Mouse (Mus musculus): ENCODE data around the gene Flot2. TPM values are rescaled to one million over a fixed set of nuclear protein-coding genes. Genes with fewer than 3 reads are reported as not detected.

Flot2 gene
- polyA plus RNA-seq, 1 experiment from 2014 or later, result 86.4 TPM

GRCm38 (mm10) chr11:78067566-78067965, 29.8 kb downstream of the Flot2 start:
- Histone ChIP-seq H3K27me3 (no peaks in the 10 kb centered on the region), H3K4me1 (replicated peaks) (no peaks in the 10 kb centered on the region), H3K4me3 (no peak overlapping the region), H3K4me2 (no peak overlapping the region), H3K9ac (no peak overlapping the region), H3K36me3 (peaks cover 19% of the 10 kb centered on the region), H3K27ac (no peak overlapping the region), H3K9me3 (no peaks in the 10 kb centered on the region)
- no peak for ATAC-seq (ENCODE audit: low FRiP score)
- whole genome bisulfite sequencing, result 82% methylated on average over 5 of the region's 5 CpGs

DNA sequence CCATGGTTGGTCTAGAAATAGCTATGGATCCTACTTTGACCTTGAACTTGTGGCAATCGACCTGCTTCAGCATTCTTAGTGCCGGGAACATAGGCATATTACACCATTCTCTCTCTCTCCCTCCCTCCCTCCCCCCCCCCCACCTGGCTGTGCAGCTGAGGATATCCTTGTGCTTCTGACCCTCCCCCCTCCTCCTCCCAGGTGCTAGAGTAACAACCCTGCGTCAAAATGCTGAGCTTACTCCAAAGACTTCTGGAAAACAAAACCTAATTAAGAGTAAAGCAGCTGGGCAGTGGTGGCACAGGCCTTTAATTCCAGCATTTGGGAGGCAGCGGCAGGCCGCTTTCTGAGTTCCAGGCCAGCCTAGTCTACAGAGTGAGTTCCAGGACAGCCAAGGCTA, 31.4 kb downstream of the Flot2 start:
- Histone ChIP-seq H3K9ac (no peak overlapping the region), H3K4me2 (no peak overlapping the region), H3K4me1 (replicated peaks) (no peaks in the 10 kb centered on the region), H3K36me3 (peaks cover 34% of the 10 kb centered on the region), H3K9me3 (no peaks in the 10 kb centered on the region), H3K27me3 (no peaks in the 10 kb centered on the region), H3K27ac (no peak overlapping the region), H3K4me3 (no peak overlapping the region)
- no peak for ATAC-seq (ENCODE audit: low FRiP score)
- WGBS, result 84% methylated on average over 5 of the region's 5 CpGs

DNA sequence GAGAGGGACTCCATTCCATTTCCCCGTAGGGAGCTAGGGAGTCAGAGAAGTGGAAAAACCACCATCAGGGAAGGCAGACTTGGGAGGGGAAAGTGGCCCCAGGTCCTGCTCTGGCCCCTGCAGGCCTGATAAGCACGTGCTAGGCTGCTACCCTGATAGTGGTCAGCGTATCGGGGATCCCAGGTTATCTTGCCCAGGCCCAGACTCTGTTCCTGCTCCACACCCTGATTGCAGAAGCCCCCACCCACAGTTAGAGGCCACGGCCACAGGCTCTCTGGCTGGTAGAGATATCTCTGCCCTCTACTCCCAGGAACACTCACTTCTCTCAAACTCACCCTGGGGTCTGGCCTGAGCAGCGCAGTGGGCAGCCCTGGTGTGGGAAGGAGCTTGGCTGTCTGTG, 31.9 kb downstream of the Flot2 start:
- Histone ChIP-seq H3K4me1 (replicated peaks) (no peaks in the 10 kb centered on the region), H3K36me3 (peaks cover 39% of the 10 kb centered on the region), H3K9ac (no peak overlapping the region), H3K27ac (no peak overlapping the region), H3K4me2 (no peak overlapping the region), H3K4me3 (no peak overlapping the region), H3K27me3 (no peaks in the 10 kb centered on the region), H3K9me3 (no peaks in the 10 kb centered on the region)
- 88% methylated on average over 6 of the region's 6 CpGs for WGBS
- no peak for ATAC-seq (ENCODE audit: low FRiP score)

GRCm38 (mm10) chr11:78071938-78072337, 34.2 kb downstream of the Flot2 start:
- Histone ChIP-seq H3K27ac (no peak overlapping the region), H3K4me1 (replicated peaks) (no peaks in the 10 kb centered on the region), H3K36me3 (peaks cover 62% of the 10 kb centered on the region), H3K9me3 (no peaks in the 10 kb centered on the region), H3K27me3 (no peaks in the 10 kb centered on the region), H3K9ac (no peak overlapping the region), H3K4me3 (no peak overlapping the region), H3K4me2 (no peak overlapping the region)
- no peak for ATAC-seq (ENCODE audit: low FRiP score)
- 86% methylated on average over 5 of the region's 5 CpGs for whole genome bisulfite sequencing

DNA sequence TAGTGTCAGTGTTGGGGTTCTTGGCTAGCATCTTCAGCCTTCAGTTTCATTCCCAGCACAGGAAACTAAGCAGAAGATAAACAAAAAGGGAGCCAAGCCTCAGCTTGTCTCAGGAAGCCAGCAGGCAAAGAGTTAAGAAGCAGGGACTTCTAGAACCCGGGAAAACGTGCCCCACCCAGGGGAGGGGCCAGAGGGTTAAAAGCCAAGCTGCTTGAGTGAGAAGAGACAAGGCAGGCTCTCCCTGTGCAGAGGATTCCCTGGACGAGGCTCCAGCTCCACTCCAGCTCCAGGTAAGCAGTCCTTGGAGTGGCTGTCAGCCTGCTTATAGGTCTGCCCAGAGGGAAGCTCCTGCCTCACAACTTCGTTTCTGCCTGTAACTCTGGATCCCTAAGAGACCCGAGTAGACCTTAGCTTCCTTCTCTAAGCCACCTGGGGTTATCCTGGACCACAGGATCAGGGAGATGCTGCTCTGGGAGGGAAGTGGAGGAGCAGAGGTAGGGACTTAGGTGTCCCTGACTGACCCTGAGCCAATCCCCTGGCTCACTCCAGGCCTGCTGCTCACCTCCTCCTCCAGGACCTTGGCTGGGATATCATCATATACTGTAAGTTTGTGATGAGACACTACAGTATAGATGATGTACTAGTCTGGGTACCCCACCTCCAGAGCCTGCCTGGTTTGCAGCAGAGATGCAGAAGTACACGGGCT, 34.8 kb downstream of the Flot2 start:
- no peak overlapping the region for H3K9ac ChIP-seq
- H3K27ac ChIP-seq, result no peak overlapping the region
- H3K4me1 ChIP-seq (replicated peaks), result no peaks in the 10 kb centered on the region
- ATAC-seq (ENCODE audit: low FRiP score), result no peak
- H3K4me3 ChIP-seq, result no peak overlapping the region
- H3K27me3 ChIP-seq, result no peaks in the 10 kb centered on the region
- H3K36me3 ChIP-seq, result peaks cover 68% of the 10 kb centered on the region
- H3K4me2 ChIP-seq, result no peak overlapping the region
- no peaks in the 10 kb centered on the region for H3K9me3 ChIP-seq
- 36% methylated on average over 6 of the region's 6 CpGs for WGBS

- Histone ChIP-seq H3K9me3 (no peaks in the 10 kb centered on the region), H3K27me3 (no peaks in the 10 kb centered on the region), H3K27ac (no peak overlapping the region), H3K4me3 (no peak overlapping the region), H3K4me1 (replicated peaks) (no peaks in the 10 kb centered on the region; the same call in 1 of the 2 replicates), H3K4me2 (no peak overlapping the region), H3K9ac (no peak overlapping the region), H3K36me3 (peaks cover 70% of the 10 kb centered on the region)
- no peak for ATAC-seq (ENCODE audit: low FRiP score)
- 96% methylated on average over 9 of the region's 9 CpGs for WGBS
These were observed 36.0 kb downstream of the Flot2 start for GRCm38 (mm10) chr11:78073577-78074276.

DNA sequence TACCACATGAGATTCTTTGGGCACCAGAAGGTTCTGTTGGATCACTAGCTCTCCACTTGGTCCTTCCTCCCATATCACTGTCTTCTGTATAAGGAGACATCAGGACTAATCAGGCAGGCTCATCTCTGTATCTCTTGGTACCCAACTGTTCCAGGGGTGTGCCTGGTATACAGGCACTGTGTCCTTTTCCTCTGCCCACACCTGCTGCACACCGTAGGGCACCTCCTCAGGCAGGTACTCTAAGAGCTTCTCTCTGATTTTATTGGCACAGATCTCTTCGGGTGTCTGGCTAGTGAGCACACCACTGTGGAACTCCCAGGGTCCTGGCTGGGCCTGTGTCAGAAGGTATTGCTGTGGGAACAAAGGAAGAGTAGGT, 36.5 kb downstream of the Flot2 start:
- WGBS, result 91% methylated on average over 2 of the region's 2 CpGs
- Histone ChIP-seq H3K36me3 (peaks cover 70% of the 10 kb centered on the region), H3K4me2 (no peak overlapping the region), H3K9me3 (no peaks in the 10 kb centered on the region), H3K4me3 (no peak overlapping the region), H3K4me1 (replicated peaks) (peaks cover 5% of the 10 kb centered on the region), H3K27ac (no peak overlapping the region), H3K9ac (no peak overlapping the region), H3K27me3 (no peaks in the 10 kb centered on the region)
- ATAC-seq (ENCODE audit: low FRiP score), result no peak

- Histone ChIP-seq H3K27ac (no peak overlapping the region), H3K27me3 (no peaks in the 10 kb centered on the region), H3K4me3 (no peak overlapping the region), H3K4me1 (replicated peaks) (peaks cover 9% of the 10 kb centered on the region), H3K9me3 (no peaks in the 10 kb centered on the region), H3K4me2 (no peak overlapping the region), H3K36me3 (peaks cover 70% of the 10 kb centered on the region), H3K9ac (no peak overlapping the region)
- no peak for ATAC-seq (ENCODE audit: low FRiP score)
- WGBS, result 93% methylated on average over 4 of the region's 4 CpGs
These were observed 36.9 kb downstream of the Flot2 start for GRCm38 (mm10) chr11:78074666-78075065.

DNA sequence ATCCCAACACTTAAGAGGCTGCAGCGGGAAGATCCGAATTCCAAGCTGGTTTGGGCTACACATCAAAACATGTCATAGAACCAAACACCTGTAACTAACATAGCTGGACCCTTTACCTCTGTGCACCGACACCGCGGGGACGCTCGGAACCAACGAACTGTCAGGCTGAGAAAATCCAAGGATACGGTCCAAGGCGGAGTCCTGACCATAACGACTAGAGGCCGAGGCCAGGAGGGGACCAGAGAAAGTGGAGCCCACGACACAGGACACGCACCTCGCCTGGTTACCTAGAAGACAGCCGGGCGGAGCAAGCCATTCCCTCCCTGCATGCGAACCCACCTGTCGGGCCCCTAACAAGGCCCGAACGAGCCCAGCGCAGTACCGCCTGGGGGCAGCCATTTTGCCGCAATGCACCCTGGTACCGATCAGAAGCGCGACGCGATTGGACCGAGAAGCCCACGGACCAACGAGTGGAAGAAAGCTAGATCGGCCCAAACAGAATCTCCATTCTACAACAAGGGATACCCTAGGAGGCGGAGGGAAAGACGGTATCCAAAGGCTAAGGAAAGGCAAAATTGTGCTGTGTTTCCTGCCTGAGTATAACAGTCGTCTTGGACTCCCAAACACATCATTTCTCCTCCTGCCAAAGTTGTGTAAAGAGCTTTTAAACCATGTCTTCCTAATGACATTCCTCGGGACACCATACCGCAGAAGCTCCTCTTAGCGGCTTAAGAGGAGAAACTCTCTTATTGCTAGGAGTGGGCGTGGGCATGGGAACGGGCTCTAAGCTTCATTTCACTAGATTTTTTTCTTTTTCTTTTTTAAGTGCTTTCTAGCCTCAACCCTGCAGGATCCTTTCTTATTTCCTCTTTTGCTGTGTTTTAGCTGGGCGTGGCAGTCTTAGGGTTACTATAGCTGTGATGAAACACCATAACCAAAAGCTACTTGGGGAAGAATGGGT, 42.5 kb downstream of the Flot2 start, which contains the start of gene Eral1:
TSS of gene Eral1 (minus strand) at position 423 of the 961 bp plus-strand sequence.
- peak within 1 kb of the TSS; percentile 73 for H3K4me2 ChIP-seq
- peak; percentile 94 for ATAC-seq (ENCODE audit: low FRiP score)
- H3K4me3 ChIP-seq, result peak within 1 kb of the TSS; percentile 72
- peaks cover 6% of the 10 kb centered on the region; the same call in 1 of the 2 replicates for H3K27me3 ChIP-seq
- H3K36me3 ChIP-seq, result peaks cover 25% of the 10 kb centered on the region
- no peaks in the 10 kb centered on the region for H3K9me3 ChIP-seq
- peak within 1 kb of the TSS; percentile 83 for H3K27ac ChIP-seq
- H3K9ac ChIP-seq, result peak within 1 kb of the TSS; percentile 79
- WGBS, result 2% methylated on average over 42 of the region's 42 CpGs
- H3K4me1 ChIP-seq (replicated peaks), result peaks cover 16% of the 10 kb centered on the region

GRCm38 (mm10) chr11:78083595-78083994, 45.9 kb downstream of the Flot2 start:
- WGBS, result 89% methylated on average over 1 of the region's 1 CpGs
- Histone ChIP-seq H3K9ac (no peak overlapping the region), H3K4me3 (no peak overlapping the region), H3K4me1 (replicated peaks) (peaks cover 16% of the 10 kb centered on the region), H3K4me2 (no peak overlapping the region), H3K27me3 (peaks cover 6% of the 10 kb centered on the region; the same call in 1 of the 2 replicates), H3K9me3 (no peaks in the 10 kb centered on the region), H3K36me3 (no peaks in the 10 kb centered on the region), H3K27ac (no peak overlapping the region)
- no peak for ATAC-seq (ENCODE audit: low FRiP score)

DNA sequence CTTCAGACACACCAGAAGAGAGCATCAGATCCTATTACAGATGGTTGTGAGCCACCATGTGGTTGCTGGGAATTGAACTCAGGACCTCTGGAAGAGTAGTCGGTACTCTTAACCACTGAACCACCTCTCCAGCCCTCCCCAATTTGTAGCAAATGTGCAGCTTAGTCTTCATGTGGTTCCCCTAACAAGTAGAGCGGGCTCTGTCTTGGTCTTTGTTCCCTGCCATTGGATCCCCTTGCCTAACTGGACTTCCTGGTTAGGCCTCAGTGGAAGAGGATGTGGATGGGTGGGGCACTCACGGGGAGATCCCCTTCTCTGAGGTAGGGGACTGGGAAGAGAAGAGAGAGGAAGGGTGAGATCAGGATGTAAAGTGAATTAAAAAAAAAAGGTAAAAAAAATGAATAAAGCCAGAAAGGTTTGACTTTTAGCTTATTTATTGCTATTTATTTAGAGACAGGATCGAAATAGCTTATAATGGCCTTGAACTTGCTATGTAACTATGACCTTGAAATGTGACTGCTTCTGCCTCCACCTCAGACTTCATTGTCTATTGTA, 49.3 kb downstream of the Flot2 start:
- WGBS, result 86% methylated on average over 4 of the region's 4 CpGs
- H3K4me2 ChIP-seq, result no peak overlapping the region
- H3K9me3 ChIP-seq, result no peaks in the 10 kb centered on the region
- peaks cover 6% of the 10 kb centered on the region; the same call in 1 of the 2 replicates for H3K27me3 ChIP-seq
- ATAC-seq (ENCODE audit: low FRiP score), result no peak
- no peak overlapping the region for H3K9ac ChIP-seq
- no peaks in the 10 kb centered on the region for H3K4me1 ChIP-seq (replicated peaks)
- no peak overlapping the region for H3K27ac ChIP-seq
- H3K4me3 ChIP-seq, result no peak overlapping the region
- no peaks in the 10 kb centered on the region for H3K36me3 ChIP-seq

Measured in hindbrain, embryonic 13.5 days (tissue).